Mouse (Mus musculus): ENCODE measurements around the gene Otud7b. TPM values are rescaled to one million over a fixed set of nuclear protein-coding genes. Genes with fewer than 3 reads are reported as not detected.

Otud7b gene
- total and polyA plus RNA-seq, 2 experiments from 2014 or later, result 8.8 to 13.5 TPM

- ATAC-seq, result no peak
- Histone ChIP-seq H3K27me3 (ENCODE audit: insufficient read depth, low read length) (no peaks in the 10 kb centered on the region), H3K4me1 (ENCODE audit: insufficient read depth) (no peaks in the 10 kb centered on the region), H3K9ac (no peak overlapping the region), H3K4me3 (ENCODE audit: low read depth, low read length) (no peak overlapping the region), H3K4me2 (ENCODE audit: low read depth) (no peak overlapping the region), H3K27ac (ENCODE audit: low read depth, low read length) (no peak overlapping the region), H3K36me3 (ENCODE audit: insufficient read depth) (no peaks in the 10 kb centered on the region), H3K9me3 (ENCODE audit: low read length) (no peaks in the 10 kb centered on the region)
- WGBS, result 81% methylated on average over 4 of the region's 4 CpGs
- no peak for DNase-seq
- no peak for TF ChIP-seq CTCF (IDR thresholded peaks at IDR 0.05; ENCODE audit: low read depth)
Observed at GRCm38 (mm10) chr3:96070241-96070640, 34.1 kb upstream of the Otud7b start.

GRCm38 (mm10) chr3:96072921-96073486 lies 31.3 kb upstream of the Otud7b start:
- Histone ChIP-seq H3K27ac (ENCODE audit: low read depth, low read length) (no peak overlapping the region), H3K27me3 (ENCODE audit: insufficient read depth, low read length) (no peaks in the 10 kb centered on the region), H3K36me3 (ENCODE audit: insufficient read depth) (no peaks in the 10 kb centered on the region), H3K9me3 (ENCODE audit: low read length) (no peaks in the 10 kb centered on the region), H3K4me3 (ENCODE audit: low read depth, low read length) (no peak overlapping the region), H3K9ac (no peak overlapping the region), H3K4me1 (ENCODE audit: insufficient read depth) (no peaks in the 10 kb centered on the region), H3K4me2 (ENCODE audit: low read depth) (no peak overlapping the region)
- ATAC-seq, result no peak
- no peak for DNase-seq
- TF ChIP-seq CTCF (IDR thresholded peaks at IDR 0.05; ENCODE audit: low read depth), result no peak
- WGBS, result 59% methylated on average over 12 of the region's 12 CpGs

GRCm38 (mm10) chr3:96078066-96078465 lies 26.3 kb upstream of the Otud7b start:
- ATAC-seq (no peak), DNase-seq (no peak)
- Histone ChIP-seq H3K36me3 (ENCODE audit: insufficient read depth) (no peaks in the 10 kb centered on the region), H3K9ac (no peak overlapping the region), H3K4me3 (ENCODE audit: low read depth, low read length) (no peak overlapping the region), H3K9me3 (ENCODE audit: low read length) (no peaks in the 10 kb centered on the region), H3K27ac (ENCODE audit: low read depth, low read length) (no peak overlapping the region), H3K4me2 (ENCODE audit: low read depth) (no peak overlapping the region), H3K4me1 (ENCODE audit: insufficient read depth) (no peaks in the 10 kb centered on the region), H3K27me3 (ENCODE audit: insufficient read depth, low read length) (no peaks in the 10 kb centered on the region)
- 74% methylated on average over 6 of the region's 6 CpGs for WGBS
- TF ChIP-seq CTCF (IDR thresholded peaks at IDR 0.05; ENCODE audit: low read depth), result no peak

- Histone ChIP-seq H3K27ac (ENCODE audit: low read depth, low read length) (no peak overlapping the region), H3K9me3 (ENCODE audit: low read length) (no peaks in the 10 kb centered on the region), H3K9ac (no peak overlapping the region), H3K4me1 (ENCODE audit: insufficient read depth) (no peaks in the 10 kb centered on the region), H3K36me3 (ENCODE audit: insufficient read depth) (no peaks in the 10 kb centered on the region), H3K4me2 (ENCODE audit: low read depth) (no peak overlapping the region), H3K4me3 (ENCODE audit: low read depth, low read length) (no peak overlapping the region), H3K27me3 (ENCODE audit: insufficient read depth, low read length) (no peaks in the 10 kb centered on the region)
- DNase-seq (no peak), ATAC-seq (no peak)
- TF ChIP-seq CTCF (IDR thresholded peaks at IDR 0.05; ENCODE audit: low read depth), result no peak
- WGBS, result 80% methylated on average over 3 of the region's 3 CpGs
Observed at GRCm38 (mm10) chr3:96078711-96079110, 25.6 kb upstream of the Otud7b start.

- no peak for DNase-seq
- no peak overlapping the region for H3K27ac ChIP-seq (ENCODE audit: low read depth, low read length)
- 59% methylated on average over 1 of the region's 1 CpGs for WGBS
Observed at GRCm38 (mm10) chr3:96081006-96081405, 23.3 kb upstream of the Otud7b start.

GRCm38 (mm10) chr3:96081650-96082049 lies 22.7 kb upstream of the Otud7b start:
- no peak for DNase-seq
- no peak overlapping the region for H3K4me3 ChIP-seq (ENCODE audit: low read depth, low read length)
- H3K27me3 ChIP-seq (ENCODE audit: insufficient read depth, low read length), result no peaks in the 10 kb centered on the region
- no peak overlapping the region for H3K4me2 ChIP-seq (ENCODE audit: low read depth)
- WGBS, result 91% methylated on average over 4 of the region's 4 CpGs
- no peaks in the 10 kb centered on the region for H3K9me3 ChIP-seq (ENCODE audit: low read length)
- no peak for TF ChIP-seq CTCF (IDR thresholded peaks at IDR 0.05; ENCODE audit: low read depth)
- H3K36me3 ChIP-seq (ENCODE audit: insufficient read depth), result no peaks in the 10 kb centered on the region
- H3K4me1 ChIP-seq (ENCODE audit: insufficient read depth), result no peaks in the 10 kb centered on the region
- no peak overlapping the region for H3K27ac ChIP-seq (ENCODE audit: low read depth, low read length)
- ATAC-seq, result no peak
- no peak overlapping the region for H3K9ac ChIP-seq

More at GRCm38 (mm10) chr3:96081006-96081405, 23.3 kb upstream of the Otud7b start:
- H3K4me2 ChIP-seq (ENCODE audit: low read depth), result no peak overlapping the region
- peak; percentile 54 for TF ChIP-seq CTCF (IDR thresholded peaks at IDR 0.05; ENCODE audit: low read depth)
- H3K36me3 ChIP-seq (ENCODE audit: insufficient read depth), result no peaks in the 10 kb centered on the region
- no peaks in the 10 kb centered on the region for H3K27me3 ChIP-seq (ENCODE audit: insufficient read depth, low read length)
- no peak overlapping the region for H3K4me3 ChIP-seq (ENCODE audit: low read depth, low read length)
- no peak for ATAC-seq
- no peak overlapping the region for H3K9ac ChIP-seq
- no peaks in the 10 kb centered on the region for H3K4me1 ChIP-seq (ENCODE audit: insufficient read depth)
- no peaks in the 10 kb centered on the region for H3K9me3 ChIP-seq (ENCODE audit: low read length)

- H3K27me3 ChIP-seq (ENCODE audit: insufficient read depth, low read length), result no peaks in the 10 kb centered on the region
- H3K4me1 ChIP-seq (ENCODE audit: insufficient read depth), result no peaks in the 10 kb centered on the region
- no peak for ATAC-seq
- H3K4me3 ChIP-seq (ENCODE audit: low read depth, low read length), result no peak overlapping the region
- DNase-seq, result no peak
- WGBS, result 88% methylated on average over 2 of the region's 2 CpGs
- no peaks in the 10 kb centered on the region for H3K36me3 ChIP-seq (ENCODE audit: insufficient read depth)
- no peaks in the 10 kb centered on the region for H3K9me3 ChIP-seq (ENCODE audit: low read length)
- no peak overlapping the region for H3K9ac ChIP-seq
- no peak overlapping the region for H3K4me2 ChIP-seq (ENCODE audit: low read depth)
- TF ChIP-seq CTCF (IDR thresholded peaks at IDR 0.05; ENCODE audit: low read depth), result no peak
- H3K27ac ChIP-seq (ENCODE audit: low read depth, low read length), result no peak overlapping the region
Observed at GRCm38 (mm10) chr3:96082100-96082499, 22.2 kb upstream of the Otud7b start.

Measured in forebrain, postnatal 0 days (tissue).